Mouse (Mus musculus) right cerebral cortex, postnatal 36 days (tissue): ENCODE data around the gene Gng10.

Experiments
- DNase-seq, 2 experiments: peaks; one replicate each; pipeline ENCODE4 v3.0.0; 2022; ENCODE audit warnings: low spot score in 2 of 2, mixed read lengths in 1 of 2

Gene Gng10

DNA sequence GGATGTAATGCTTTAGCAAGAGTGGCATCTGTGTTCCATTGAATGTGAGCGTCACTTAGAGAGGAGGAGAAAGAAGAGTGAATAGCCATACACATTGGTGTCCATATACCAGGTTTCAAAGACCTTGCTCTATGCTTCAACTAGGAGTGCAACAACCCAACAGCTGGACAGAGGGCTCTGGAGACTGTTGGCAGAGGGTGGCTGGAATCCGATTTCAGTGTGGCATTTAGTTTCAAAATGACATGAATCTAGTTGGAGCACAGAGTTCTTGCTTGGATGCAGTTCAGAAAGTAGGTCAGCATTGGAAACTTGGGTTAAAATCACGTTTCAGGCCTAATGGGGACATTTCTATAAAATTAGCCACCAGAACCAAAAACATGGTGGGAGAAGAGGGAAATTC is 19.7 kb upstream of the Gng10 start:
- DNase-seq, result no peak

- no peak for DNase-seq
Measured at GRCm38 (mm10) chr4:59016922-59017321, 18.0 kb upstream of the Gng10 start.

DNA sequence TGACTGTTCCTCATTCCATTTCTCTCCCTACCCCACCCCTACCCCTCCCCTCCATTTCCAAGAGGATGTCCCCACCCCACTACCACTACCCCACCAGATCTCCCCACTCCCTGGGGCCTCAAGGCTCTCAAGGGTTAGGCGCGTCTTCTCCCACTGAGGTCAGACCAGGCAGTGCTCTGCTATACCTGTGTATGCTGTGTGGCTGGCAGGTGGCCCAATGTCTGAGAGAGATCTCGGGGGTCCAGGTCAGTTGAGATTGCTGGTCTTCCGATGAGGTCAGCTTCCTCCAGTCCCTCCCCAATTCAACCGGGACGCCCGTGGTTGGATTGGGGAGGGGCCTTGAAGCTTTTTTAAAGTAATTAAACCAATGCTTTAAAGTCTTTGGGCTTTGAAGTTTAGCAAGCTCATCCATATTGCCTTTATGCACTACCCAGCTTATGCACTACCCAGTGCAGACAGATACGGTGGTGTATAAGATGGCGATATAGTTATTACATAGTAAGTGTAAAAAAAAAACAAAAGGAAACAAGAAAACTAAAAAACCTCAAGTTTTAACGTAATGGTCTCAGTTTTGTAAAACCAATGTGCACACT is 467 bp upstream of the Gng10 start:
- DNase-seq, result no peak

- no peak for DNase-seq
Measured at GRCm38 (mm10) chr4:59035786-59036350, 980 bp downstream of the Gng10 start.

DNA sequence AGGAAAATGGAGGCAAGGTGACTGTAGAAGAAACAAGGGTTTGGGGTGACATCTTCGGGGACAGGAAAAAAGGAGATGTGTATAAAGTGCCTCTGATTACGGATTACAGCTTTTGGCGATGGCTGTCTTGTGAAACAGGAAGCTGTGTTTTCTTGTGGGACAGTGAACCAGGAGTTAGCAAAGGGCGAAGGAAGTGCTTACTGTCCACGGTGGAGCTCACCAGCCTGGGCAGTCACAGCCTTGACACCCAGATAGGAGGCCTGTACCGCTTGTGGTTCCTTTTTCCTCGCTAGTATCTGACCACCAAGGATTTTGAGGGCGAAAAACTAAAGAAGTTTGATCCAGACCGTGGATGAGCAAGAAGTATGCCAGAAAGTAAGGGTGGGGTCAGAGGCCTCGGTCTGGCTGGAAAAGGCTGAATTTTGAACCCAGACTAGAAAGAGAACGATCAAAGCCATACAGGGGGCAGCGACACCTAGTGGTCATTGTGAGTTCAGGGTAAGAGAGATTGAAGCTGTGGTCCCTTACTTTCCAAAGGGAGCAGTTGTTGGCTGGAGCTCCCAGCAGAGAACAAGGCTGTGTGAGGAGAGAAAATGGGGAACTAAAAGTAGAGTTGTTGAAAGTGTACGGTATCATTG is 1.7 kb downstream of the Gng10 start:
- peak; percentile 43 to 50 for DNase-seq

- DNase-seq, result no peak
Measured at GRCm38 (mm10) chr4:59037525-59037924, 2.6 kb downstream of the Gng10 start.

DNA sequence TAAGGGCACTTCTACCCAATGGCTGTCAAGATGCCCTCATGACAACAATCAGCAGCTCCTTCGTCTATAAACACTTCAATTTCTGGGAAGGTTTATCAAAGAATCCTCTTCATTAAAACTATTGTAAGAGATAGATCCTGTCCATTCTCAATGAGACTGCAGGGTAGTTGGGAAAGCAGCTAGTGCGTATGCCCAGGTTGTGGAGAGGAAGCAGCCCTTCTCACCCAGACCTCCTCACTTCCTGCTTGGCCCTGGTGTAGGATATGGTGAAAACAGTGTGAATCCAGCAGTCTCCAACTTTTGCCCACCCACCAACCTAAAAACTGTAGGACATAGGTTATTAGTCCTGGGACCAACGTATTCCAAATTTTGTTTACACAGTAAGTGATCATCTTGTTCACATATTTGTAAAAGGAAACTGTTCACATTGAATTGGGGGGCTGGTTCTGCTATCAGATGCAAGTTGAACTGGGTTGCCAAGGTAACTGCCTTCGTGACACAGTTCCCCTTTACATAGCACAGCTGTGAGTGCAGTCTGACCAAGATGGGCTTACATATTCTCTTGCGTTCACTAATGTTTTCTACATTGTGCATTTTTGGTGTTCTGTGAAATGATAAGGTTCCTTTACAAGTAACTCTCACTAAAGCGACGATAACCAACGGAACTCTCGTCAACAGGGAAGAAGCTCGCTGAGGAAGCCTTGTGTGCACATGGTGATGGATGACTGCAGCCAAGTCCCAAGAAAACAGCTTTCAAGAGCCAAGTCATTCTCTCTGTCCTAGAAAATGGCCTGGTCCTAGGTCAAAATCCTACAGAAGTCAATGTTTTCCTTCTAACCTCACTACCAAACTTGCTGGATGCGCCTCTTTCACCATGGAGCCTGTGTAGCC is 5.8 kb downstream of the Gng10 start:
- DNase-seq, result no peak

- DNase-seq, result no peak
Measured at GRCm38 (mm10) chr4:59043074-59043473, 8.2 kb downstream of the Gng10 start.

- no peak for DNase-seq
Measured at GRCm38 (mm10) chr4:59043891-59044290, 9.0 kb downstream of the Gng10 start.

GRCm38 (mm10) chr4:59047222-59047621 is 12.3 kb downstream of the Gng10 start:
- DNase-seq, result no peak

DNA sequence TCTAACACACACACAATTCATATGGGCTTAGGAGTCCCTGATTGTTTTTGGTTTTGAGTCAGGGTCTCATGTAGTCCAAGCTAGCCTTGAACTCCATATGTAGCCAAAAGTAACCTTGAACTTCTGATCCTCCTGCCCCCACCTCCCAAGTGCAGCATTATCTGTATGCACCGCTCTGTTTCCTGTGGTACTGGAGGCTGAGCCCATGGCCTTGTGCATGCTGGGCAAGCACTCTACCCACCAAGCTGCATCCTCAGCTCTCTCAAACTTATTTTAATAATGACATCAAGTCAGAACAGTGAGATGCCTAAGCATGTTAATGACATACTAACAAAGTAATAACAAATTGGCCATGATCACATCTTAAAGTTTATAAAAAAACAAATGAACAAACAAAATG is 16.2 kb downstream of the Gng10 start:
- DNase-seq, result no peak

- no peak for DNase-seq
Measured at GRCm38 (mm10) chr4:59057929-59058328, 23.0 kb downstream of the Gng10 start.

DNA sequence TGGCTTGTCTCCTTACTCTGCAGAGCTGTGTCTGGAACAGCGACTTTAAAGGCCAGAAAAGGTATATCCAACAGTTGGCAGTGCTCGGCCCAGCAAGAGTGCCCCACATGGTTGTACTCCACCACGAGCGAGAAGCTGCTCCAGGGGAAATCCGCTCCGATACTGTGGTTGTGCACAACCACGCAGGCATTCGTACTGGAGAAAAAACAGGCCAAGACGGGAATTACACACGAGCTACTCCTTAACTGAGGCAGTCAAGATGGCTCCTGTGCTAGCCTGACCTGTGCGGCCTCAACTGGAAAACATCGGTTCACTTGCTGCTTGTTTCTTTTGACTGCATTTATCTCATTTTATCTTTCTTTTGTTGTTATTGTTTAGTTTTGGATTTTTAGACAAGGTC is 27.6 kb downstream of the Gng10 start:
- no peak for DNase-seq

DNA sequence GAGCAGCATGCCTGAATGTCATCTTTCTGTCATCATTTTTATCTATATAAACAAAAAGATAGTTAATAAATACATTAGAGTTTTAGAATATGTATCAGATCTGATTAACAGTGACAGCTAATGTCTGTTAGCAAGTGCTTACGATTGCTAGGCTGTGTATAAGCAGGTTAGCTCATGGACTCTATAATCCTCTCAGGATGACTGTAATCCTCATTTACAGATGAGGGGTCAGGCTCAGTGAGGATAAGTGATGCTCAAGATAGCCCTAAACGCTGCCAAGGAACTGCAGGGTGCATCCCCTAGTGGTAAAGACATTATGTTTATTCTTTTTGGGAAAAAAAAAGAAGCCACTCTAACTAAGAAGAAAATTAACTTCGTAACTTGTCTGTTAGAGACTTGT is 34.4 kb downstream of the Gng10 start:
- no peak for DNase-seq

- no peak for DNase-seq
Measured at GRCm38 (mm10) chr4:59083430-59083829, 48.5 kb downstream of the Gng10 start.

DNA sequence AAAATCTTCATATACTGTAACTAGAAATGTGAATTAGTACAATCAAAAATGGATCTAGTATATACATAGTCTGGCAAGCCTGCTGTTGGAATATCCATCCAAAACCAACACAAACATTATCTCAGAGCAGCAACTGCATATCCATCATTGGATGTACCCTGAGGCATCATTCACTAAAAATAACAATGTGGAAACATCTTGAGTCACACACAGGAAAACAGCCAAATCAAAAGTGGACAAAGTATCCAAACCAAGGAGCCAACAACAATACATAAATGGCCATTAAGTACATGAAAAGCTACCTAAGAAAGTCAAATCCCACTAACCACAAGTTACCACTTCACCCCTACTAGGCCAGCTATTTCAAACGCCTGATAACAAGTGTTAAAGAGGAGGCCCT is 54.5 kb downstream of the Gng10 start:
- DNase-seq, result no peak
